Mouse (Mus musculus) testis, postnatal 10 days (tissue): Measurements from ENCODE around the gene Eya2.

ENCODE experiments used
- DNase-seq: peaks from one replicate; pipeline ENCODE4 v3.0.0; 2021; ENCODE audit warnings: low spot score

The Eya2 gene

DNA sequence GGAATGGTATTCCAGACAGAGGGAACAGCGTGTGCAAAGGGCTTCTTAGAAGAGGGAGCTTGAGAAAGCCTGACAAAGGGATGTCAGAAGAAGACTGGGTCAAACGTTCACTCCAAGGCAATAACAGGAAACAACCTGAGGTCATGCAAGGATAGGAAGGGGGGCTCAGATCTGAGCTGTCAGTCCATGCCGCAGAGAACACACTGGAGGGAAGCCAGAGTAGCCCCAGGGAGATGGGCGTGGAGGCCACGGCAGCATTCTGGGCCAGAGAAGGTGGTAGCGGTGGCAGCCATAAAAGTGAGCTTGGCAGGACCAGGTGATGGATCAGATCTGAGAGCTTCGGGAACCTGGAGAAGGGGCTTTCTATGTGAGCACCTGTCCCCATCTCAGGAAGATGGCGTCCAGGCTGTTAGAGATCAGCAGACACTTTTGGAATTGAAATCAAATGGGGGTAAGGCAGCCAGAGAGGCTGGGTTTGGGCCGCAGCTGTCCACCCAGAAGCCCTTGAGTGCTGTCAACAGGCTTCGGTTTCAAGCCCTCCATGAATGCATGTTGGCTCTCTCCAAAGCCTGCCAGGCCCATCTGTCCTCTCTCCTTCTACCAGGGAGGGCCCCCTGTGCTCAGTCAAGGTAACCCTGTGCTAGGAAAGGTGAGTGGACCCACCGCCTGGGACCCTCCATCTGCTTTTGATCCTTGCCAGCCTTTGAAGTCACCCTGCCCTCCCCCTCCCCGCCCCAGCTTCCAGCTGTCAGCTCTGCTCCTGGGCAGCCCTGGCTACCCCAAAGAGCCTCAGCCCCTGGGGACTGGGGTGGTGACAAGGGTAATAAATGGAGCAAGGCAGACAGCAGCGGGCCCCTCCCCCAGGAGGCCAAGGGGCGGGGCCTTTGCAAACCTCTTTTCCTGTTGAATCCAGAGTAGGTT lies 58.4 kb downstream of the Eya2 start:
- DNase-seq, result no peak

DNA sequence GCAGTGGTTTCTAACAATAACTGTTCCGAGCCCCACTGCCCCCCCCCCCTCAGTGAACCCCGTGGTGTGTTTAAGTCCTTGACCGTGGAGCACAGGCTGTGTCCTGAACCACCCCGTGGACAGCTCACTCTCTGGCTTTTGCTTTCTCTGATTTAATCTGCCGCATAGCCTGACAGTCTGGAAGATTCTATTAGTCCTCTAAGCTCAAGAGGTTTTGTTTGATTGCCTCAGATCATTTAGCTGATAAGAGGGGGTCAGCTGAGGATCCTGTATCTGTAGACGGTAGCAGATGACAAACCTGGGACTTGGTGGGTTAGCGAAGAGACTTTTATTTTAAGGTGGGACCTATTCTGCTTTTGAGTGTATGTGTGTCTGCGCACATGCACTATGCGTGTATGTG lies 59.3 kb downstream of the Eya2 start:
- DNase-seq, result no peak

DNA sequence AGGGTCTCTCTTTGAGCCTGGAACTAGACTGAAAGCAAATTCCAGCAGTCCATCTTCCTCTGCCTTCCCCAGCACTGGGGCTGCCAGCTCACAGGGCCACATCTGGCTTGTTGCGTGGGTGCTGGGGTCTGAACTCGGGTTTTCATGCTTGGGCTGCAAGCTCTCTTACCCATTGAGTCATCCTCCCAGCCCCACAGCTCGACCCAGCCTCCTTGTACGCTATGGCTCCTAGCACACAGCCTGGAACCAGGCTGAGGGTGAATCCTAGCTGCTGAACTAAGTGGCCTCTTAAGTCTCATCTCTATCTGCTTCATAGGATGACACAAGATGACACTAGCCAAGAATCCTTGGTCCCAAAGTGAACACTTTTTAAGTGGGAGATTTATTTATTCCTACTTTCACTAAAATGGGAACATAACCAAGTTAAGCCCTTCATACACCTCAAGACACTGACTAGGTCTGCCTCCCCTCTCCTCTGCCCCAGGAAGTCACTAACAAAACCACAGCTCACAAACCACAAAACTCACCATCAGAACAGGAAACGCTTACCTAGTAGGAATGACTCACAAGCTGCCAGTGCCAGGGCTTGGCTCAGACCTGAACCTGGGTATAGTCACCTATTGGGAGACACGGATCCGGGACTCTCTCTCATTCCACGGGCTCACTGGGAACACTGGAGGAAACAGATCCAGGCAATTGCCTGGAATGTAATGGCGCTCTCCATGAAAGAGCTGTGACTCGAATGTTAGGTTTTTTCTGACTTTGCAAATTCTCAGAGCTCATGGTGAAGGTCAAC lies 60.1 kb downstream of the Eya2 start:
- DNase-seq, result no peak

- no peak for DNase-seq
Observed at GRCm38 (mm10) chr2:165656541-165656940, 61.7 kb downstream of the Eya2 start.

DNA sequence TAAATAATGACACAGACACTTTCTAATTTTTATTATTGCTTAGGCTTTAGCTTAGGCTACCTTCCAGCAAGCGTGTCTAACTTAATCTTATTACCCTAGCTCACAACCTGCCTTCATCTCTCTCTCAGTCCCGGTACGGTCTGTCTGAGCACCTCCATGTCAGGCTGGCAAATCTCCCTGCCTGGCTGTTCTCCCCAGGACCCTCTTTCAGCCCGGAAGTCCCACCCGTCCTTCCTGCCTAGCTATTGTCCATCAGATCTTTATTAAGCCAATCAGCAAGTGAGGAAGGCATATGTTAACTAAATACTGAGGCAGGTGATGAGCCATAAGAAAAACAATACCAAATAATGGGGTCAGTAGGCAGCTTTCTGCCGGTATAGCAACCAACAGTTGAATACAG lies 62.1 kb downstream of the Eya2 start:
- DNase-seq, result no peak

DNA sequence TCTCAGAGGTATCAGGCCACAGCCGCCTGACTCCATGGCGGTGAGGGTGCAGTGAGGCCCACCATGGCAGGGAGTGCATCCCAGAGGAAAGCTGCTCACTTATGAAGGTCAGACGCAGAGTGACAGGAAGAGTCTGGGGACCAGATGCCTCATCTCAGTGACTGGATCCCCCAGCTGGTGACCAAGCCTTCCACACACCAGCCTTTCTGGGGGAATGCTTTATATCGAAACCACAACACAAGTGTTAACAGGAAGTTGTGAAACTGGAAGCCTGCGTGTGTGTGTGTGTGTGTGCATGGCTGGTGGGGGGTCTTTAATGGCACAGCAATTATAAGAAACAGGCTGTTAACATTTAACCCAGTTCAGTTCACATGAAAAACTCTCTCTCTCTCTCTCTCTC lies 64.7 kb downstream of the Eya2 start:
- no peak for DNase-seq

DNA sequence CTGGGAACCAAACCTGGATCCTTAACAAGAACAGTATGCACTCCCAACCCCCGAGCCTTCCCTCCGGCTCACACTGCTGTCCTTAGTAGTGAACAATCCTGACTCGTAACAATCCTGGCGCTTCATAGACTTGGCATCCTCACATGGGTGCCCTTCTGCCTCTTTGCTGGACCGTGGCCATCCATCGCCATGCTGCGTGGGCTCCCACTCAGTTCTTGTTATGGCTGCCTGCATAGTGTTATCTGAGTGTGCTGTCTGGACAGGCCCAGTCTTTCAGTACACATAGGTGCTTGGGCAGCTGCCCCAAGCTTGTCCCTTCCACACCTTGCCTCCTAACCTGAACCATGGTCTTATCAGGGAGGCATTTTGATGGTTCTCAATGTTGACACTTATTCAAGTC lies 68.4 kb downstream of the Eya2 start:
- no peak for DNase-seq

DNA sequence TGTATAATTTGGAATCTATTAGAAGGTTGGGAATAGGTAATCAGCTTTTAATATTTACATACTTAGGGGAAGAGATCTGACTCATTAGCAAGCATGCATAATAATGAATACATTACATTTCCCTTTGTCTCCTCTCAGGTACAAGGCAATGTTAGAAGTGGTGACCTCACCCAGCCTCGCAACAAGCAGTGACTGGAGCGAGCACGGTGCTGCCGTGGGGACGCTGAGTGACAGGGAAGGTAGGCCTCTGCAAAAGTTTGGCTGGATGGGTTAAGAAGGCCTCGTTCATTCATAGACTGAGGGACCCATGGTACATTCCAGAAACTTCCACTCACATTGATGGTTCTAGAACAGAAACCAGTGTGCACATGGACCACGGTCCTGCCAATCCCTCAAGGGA lies 69.8 kb downstream of the Eya2 start:
- DNase-seq, result no peak

GRCm38 (mm10) chr2:165665176-165665575 lies 70.3 kb downstream of the Eya2 start:
- DNase-seq, result no peak

DNA sequence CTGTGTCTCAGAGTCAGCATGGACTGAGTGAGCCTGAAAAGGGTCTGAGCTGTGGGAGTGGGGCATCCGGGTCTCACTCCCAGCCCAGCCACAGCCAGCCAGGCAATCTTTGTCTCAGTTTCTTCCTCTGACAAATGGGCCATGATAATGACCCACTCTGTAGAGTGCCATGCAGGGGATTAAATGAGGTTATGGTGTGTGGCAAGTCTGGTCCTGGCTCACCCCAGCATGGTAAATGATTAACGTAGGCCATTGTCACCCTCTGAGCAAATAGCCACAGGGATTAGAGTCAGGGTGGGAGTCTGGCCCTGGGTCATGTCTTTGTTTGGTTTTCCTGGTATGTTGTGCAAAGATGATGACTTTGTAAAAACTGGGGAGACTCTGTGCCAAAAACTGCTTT lies 72.3 kb downstream of the Eya2 start:
- no peak for DNase-seq

GRCm38 (mm10) chr2:165682719-165683118 lies 87.9 kb downstream of the Eya2 start:
- no peak for DNase-seq

- peak; percentile 62 for DNase-seq
Observed at GRCm38 (mm10) chr2:165687516-165687915, 92.7 kb downstream of the Eya2 start.

DNA sequence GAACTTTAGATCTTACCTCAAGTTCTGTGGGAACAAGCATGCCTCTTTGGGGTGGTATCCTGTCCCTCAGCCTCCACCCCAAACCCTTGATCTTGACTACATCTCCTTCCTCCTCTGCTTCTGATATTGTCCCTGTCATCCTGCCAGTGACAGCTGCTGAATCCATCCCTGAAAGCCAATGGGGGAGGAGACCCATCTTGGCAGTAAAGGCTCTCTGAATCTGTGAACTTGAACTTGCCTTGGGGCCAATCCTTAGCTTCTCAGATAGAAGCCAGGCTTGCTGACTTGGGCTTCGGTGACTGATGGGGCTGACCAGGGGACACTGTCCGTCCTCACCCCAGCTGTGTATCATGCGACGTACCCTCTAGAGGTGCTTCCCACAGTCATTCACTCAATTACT lies 94.1 kb downstream of the Eya2 start:
- no peak for DNase-seq

GRCm38 (mm10) chr2:165691016-165691415 lies 96.2 kb downstream of the Eya2 start:
- no peak for DNase-seq

GRCm38 (mm10) chr2:165692944-165693660 lies 98.3 kb downstream of the Eya2 start:
- DNase-seq, result no peak

- DNase-seq, result no peak
Observed at GRCm38 (mm10) chr2:165694767-165695166, 99.9 kb downstream of the Eya2 start.

GRCm38 (mm10) chr2:165700252-165700908 lies 105.5 kb downstream of the Eya2 start:
- DNase-seq, result no peak

DNA sequence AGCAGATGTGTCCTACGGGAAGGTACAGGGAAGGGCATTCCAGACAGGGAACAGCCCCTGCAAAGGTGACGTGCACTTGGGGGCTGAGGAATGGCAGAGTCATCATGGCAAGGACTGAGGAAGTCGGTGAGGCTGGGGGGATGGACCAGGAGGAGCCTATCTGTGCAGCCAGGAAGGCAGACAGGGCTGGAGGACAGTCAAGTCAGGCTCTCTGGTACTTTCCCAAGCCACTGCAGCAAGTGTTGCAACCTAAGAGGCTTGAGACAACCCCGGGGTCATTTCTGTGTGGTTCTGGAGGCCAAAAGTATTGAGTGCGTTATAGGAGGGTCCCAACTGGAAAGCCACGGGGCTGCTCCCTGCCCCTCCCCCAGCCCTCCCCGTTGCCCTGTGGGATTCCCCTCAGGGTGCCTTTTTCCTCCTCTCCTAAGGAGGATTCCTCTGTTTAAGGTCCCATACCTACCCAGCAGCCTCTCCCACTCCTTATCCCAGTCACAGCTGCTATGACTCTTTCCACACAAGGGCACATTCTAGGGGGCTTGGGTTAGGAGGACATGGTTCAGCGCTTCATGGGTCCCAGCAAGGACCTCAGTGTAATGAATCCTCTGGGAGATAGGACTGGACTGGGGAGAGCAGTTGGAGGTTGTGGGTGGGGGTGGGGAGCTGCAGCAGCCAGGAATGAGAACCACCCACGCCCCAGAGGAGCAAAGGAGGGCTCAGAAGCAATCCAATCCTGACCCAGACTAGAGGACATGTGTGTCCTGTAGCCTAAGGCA lies 108.4 kb downstream of the Eya2 start:
- DNase-seq, result no peak

GRCm38 (mm10) chr2:165708266-165708665 lies 113.4 kb downstream of the Eya2 start:
- no peak for DNase-seq

DNA sequence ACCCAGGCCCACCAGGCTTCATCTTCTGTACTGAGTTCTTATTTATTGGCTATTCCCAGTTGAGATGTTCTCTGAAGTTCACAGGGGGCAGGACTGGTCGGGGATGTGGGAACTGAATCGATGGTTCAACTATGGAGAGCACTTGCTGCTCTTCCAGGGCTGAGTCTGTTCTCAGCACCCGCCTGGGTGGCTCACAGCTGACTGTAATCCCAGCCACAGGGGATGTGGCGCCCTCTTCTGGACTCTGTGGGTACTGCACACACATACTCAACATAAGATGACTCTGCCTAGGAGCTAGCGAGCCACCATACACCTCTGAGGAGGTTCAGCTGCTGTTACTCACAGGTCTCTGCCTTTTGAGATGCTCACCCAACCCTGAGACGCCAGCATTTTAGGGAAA lies 121.9 kb downstream of the Eya2 start:
- DNase-seq, result peak; percentile 67
